Mouse (Mus musculus) kidney, adult 2 months (tissue): Measurements from ENCODE around the gene Mgat5b.

Experiments used
- CTCF ChIP-seq: fragments of 200-500 bp; conservative IDR thresholded peaks from 2 replicates; pipeline ENCODE4 v1.5.1; 2011; ENCODE audit warnings: low read depth, mild to moderate bottlenecking, control low read depth, low read length, moderate library complexity, mixed read lengths; ENCODE audit not compliant: insufficient read depth, insufficient read length
- POLR2A ChIP-seq: fragments of 200-500 bp; IDR thresholded peaks from one replicate; pipeline ENCODE4 v1.6.1; 2011; ENCODE audit warnings: low read depth, low read length, control low read depth

- TF ChIP-seq CTCF (no peak), POLR2A (no peak)
These were observed 32.8 kb downstream of the Mgat5b start for GRCm38 (mm10) chr11:116951429-116951828.
